Mouse (Mus musculus) stomach, embryonic 16.5 days (tissue): Measurements from ENCODE around the gene Cd164l2. TPM values are rescaled to one million over a fixed set of nuclear protein-coding genes. Genes with fewer than 3 reads are reported as not detected.

ENCODE experiments used
- ATAC-seq: fragments of 200-750 bp; cut with Nextera tagmentation; 2 replicates; pipeline ENCODE4 v1.8.0; 2017; ENCODE audit warnings: moderate number of reproducible peaks, moderate TSS enrichment; ENCODE audit not compliant: insufficient read depth, low FRiP score
- H3K27ac ChIP-seq: fragments of 300-500 bp; sonication (generic); 2 replicates; pipeline ENCODE4 v1.5.1; 2014; ENCODE audit warnings: low read length
- H3K27me3 ChIP-seq: fragments of 300-500 bp; sonication (generic); 2 replicates; pipeline ENCODE4 v1.6.1; 2014; ENCODE audit warnings: low read length, control low read depth, mixed read lengths; ENCODE audit not compliant: control insufficient read depth, insufficient read depth
- H3K36me3 ChIP-seq: fragments of 300-500 bp; sonication (generic); 2 replicates; pipeline ENCODE4 v1.6.1; 2014; ENCODE audit warnings: low read length; ENCODE audit not compliant: control insufficient read depth, insufficient read depth
- H3K4me1 ChIP-seq: fragments of 300-500 bp; sonication (generic); 2 replicates; pipeline ENCODE4 v1.6.1; 2014; ENCODE audit warnings: low read length, control low read depth, mixed read lengths; ENCODE audit not compliant: control insufficient read depth, insufficient read depth
- H3K4me2 ChIP-seq: fragments of 300-500 bp; sonication (generic); 2 replicates; pipeline ENCODE4 v1.6.1; 2014; ENCODE audit warnings: low read depth, low read length, mixed read lengths
- H3K4me3 ChIP-seq: fragments of 300-500 bp; sonication (generic); replicated peaks from 2 replicates; pipeline ENCODE4 v1.5.1; 2014; ENCODE audit warnings: mild to moderate bottlenecking, low read length
- H3K9ac ChIP-seq: fragments of 300-500 bp; sonication (generic); 2 replicates; pipeline ENCODE4 v1.6.1; 2014; ENCODE audit warnings: low read length
- H3K9me3 ChIP-seq: fragments of 300-500 bp; sonication (generic); replicated peaks from 2 replicates; pipeline ENCODE4 v1.6.1; 2016; ENCODE audit warnings: low read length, control low read depth; ENCODE audit not compliant: control insufficient read depth
- WGBS: fragments of 180-500 bp; shearing (Covaris S2); extraction: QIAGEN DNeasy Blood & Tissue Kit; methylation state at CpG from one replicate; pipeline ENCODE4 v1.1.7; 2014; 5-methylcytosine and 5-hydroxymethylcytosine counted together
- polyA plus RNA-seq: library from polyadenylated mRNA; unstranded; fragments of >200 nt; fragmentation: Nextera tagmentation; extraction: Ambion mirVana; gene quantifications from 2 replicates; pipeline ENCODE4 v1.2.1, GENCODE M21; 2015

Gene Cd164l2
- 9.2 and 9.5 TPM in 2 replicates for polyA plus RNA-seq

DNA sequence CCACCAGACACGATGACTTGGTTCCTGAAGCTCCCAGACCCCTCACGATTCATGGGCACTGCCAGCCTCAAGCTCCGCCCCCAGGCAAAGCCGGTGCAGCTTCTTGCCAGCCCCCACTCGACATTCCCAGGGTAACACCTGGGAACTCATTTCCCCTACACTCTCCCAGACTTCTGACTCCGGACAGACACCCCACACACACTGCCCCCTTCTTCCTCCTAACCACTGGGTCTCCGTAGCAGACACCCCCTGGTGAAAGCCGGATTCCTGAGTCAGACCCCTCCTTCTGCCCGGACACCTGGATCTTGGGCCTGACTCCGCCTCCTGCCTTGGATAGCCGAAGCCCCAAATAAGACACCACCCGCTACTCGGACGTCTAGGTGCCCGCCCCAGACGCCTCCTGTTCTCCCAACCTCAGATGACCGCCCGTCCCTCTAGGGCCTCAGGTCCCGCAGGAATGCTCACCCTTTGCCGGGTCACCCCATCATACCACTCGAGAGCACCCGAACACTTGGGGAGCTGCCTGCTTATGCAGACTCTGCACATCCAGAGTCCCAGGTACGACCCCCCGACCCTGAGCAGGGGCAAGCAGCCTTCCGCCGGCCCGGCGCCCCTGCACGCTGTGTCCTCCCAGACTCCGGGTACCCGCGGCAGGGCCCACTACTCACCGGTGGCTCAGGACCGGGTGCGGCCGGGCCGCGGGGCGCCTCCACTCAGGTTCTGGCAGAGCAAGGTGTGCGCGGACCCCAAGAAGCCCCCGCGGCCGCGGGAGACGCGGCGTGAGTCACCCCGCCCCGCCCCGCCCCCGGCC, at the start of gene Cd164l2, which contains the start of gene Gpr3:
Cd164l2 (plus strand) TSS at position 381 of the 811 bp plus-strand sequence.
Gpr3 (minus strand) TSS at position 786 of the 811 bp plus-strand sequence.
- Histone ChIP-seq H3K4me2 (peak within 1 kb of the TSS; percentile 88), H3K27me3 (peaks cover 10% of the 10 kb centered on the region), H3K9ac (peak within 1 kb of the TSS; percentile 66), H3K4me1 (peaks cover 18% of the 10 kb centered on the region), H3K27ac (no peak within 1 kb of the TSS), H3K36me3 (no peaks in the 10 kb centered on the region), H3K4me3 (peak within 1 kb of the TSS; percentile 64), H3K9me3 (no peaks in the 10 kb centered on the region)
- peak; percentile 44 for ATAC-seq
- 3% methylated on average over 51 of the region's 52 CpGs for WGBS

- 76% methylated on average over 6 of the region's 6 CpGs for WGBS
- no peak for ATAC-seq
- Histone ChIP-seq H3K4me2 (no peak overlapping the region), H3K27me3 (no peaks in the 10 kb centered on the region), H3K4me1 (0 out of 2 replicates have a peak, but pooled peaks cover 4% of the 10 kb centered on the region), H3K9me3 (no peaks in the 10 kb centered on the region), H3K4me3 (no peak overlapping the region), H3K36me3 (no peaks in the 10 kb centered on the region), H3K9ac (no peak overlapping the region), H3K27ac (no peak overlapping the region)
These were observed 49.7 kb upstream of the Cd164l2 start for GRCm38 (mm10) chr4:133162196-133162595.

DNA sequence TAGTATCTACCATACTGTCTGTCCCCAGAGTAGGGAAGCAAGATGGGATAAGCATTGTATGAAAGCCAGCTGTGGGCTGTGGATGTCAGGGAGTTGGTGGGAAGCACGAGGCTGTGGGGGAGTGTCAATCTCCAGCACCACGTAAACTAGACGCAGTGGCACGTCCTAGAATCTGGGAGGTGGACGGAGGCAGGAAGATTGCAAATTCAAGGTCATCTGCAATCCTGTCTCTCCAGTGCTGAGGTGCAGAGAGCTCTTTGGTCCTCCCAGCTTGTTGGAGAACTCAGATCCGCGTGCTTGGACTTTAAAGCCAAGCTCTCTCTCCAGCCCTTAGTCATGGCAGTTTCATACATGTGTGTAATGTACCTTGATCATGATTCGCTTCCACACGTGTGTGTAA, 45.2 kb upstream of the Cd164l2 start:
- Histone ChIP-seq H3K9me3 (no peaks in the 10 kb centered on the region), H3K9ac (no peak overlapping the region), H3K27ac (no peak overlapping the region), H3K4me2 (no peak overlapping the region), H3K4me3 (no peak overlapping the region), H3K36me3 (no peaks in the 10 kb centered on the region), H3K4me1 (peaks cover 19% of the 10 kb centered on the region; the same call in 1 of the 2 replicates), H3K27me3 (no peaks in the 10 kb centered on the region)
- no peak for ATAC-seq
- WGBS: 75% methylated on average over 9 of the region's 9 CpGs

DNA sequence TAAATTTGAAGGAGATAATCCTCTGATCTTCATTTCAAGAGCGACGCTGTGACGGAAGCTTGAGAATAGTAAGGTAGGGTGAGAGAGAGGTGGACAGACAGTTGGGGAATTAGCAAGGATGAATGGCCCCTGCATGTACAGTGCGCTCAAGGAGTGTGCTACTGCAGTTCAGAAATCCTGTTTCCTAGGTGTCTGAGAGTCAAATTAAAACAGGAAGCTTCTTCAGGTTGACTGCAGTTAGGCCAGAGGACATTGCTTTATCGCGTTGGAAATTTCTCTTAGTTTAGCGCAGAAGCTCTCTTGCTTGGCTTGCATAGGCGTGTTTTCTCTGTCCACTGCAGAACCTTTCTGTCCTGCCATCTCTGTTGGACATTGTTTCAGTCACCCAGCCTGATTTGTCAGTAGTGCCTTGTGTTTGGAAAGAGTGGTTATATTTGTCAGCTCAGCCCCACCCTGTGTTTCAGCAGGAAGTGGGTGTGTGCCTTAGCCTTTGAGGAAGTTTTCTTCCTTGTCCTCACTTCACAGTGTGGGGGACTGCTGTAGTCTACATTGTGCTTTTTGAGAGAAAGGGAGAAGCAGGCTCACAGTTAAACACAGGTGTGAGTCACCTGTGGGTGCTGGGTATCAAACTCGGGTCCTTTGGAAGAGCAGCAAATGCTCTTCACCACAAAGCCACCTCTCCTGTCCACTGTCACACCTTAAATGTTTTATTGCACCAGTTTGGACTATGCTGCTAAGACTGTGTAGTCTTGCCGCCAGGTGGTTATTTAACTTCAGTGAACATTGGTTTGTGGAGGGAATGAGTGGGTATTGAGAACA, 42.5 kb upstream of the Cd164l2 start:
- peak overlapping the region; percentile 25 for H3K4me2 ChIP-seq
- H3K4me3 ChIP-seq: no peak overlapping the region
- 0 out of 2 replicates have a peak overlapping the region, but pooled peaks have one; percentile 19 for H3K9ac ChIP-seq
- ATAC-seq: peak; percentile 84; the same call in 1 of the 2 replicates
- 64% methylated on average over 10 of the region's 10 CpGs for whole genome bisulfite sequencing
- H3K36me3 ChIP-seq: no peaks in the 10 kb centered on the region
- H3K27me3 ChIP-seq: no peaks in the 10 kb centered on the region
- peak overlapping the region; percentile 80 for H3K27ac ChIP-seq
- peaks cover 30% of the 10 kb centered on the region for H3K4me1 ChIP-seq
- no peaks in the 10 kb centered on the region for H3K9me3 ChIP-seq

DNA sequence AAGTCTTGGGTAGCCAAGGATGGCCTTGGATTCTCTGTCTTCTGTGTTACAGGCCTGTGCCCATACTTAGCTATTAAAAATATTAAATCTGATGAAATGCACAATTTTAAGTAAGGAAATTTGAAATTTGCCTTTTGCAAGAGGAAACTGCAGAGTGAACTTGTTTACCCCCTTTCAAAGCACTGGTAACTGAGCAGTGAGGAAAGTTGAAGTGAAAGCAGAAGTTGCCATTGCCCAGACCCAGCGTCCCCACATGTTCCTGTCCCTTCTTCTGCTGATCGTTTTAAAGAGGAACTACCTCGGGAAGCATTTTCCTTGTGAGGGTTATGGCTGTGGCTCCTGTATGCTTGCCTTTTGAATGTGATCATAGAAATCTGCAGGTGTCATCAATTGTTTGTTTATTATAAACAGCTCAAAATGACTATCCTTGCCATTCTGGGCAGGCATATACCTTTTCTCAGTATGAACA, 41.8 kb upstream of the Cd164l2 start:
- Histone ChIP-seq H3K36me3 (no peaks in the 10 kb centered on the region), H3K4me1 (peaks cover 34% of the 10 kb centered on the region), H3K4me3 (no peak overlapping the region), H3K9me3 (no peaks in the 10 kb centered on the region), H3K9ac (no peak overlapping the region), H3K4me2 (no peak overlapping the region; the same call in 1 of the 2 replicates), H3K27me3 (no peaks in the 10 kb centered on the region), H3K27ac (peak overlapping the region; percentile 80)
- ATAC-seq: no peak
- 72% methylated on average over 3 of the region's 3 CpGs for WGBS

GRCm38 (mm10) chr4:133170616-133171015, 41.3 kb upstream of the Cd164l2 start:
- no peak overlapping the region for H3K4me3 ChIP-seq
- H3K4me2 ChIP-seq: no peak overlapping the region
- no peaks in the 10 kb centered on the region for H3K36me3 ChIP-seq
- H3K27me3 ChIP-seq: no peaks in the 10 kb centered on the region
- peak overlapping the region; percentile 80 for H3K27ac ChIP-seq
- H3K9me3 ChIP-seq: no peaks in the 10 kb centered on the region
- H3K9ac ChIP-seq: no peak overlapping the region
- ATAC-seq: no peak
- peaks cover 39% of the 10 kb centered on the region for H3K4me1 ChIP-seq

GRCm38 (mm10) chr4:133172451-133172850, 39.5 kb upstream of the Cd164l2 start:
- Histone ChIP-seq H3K4me2 (no peak overlapping the region), H3K4me1 (peaks cover 53% of the 10 kb centered on the region), H3K27ac (no peak overlapping the region), H3K27me3 (no peaks in the 10 kb centered on the region), H3K9ac (no peak overlapping the region), H3K36me3 (peaks cover 3% of the 10 kb centered on the region), H3K9me3 (no peaks in the 10 kb centered on the region), H3K4me3 (no peak overlapping the region)
- WGBS: 70% methylated on average over 4 of the region's 4 CpGs
- no peak for ATAC-seq

GRCm38 (mm10) chr4:133174361-133174760, 37.6 kb upstream of the Cd164l2 start:
- no peaks in the 10 kb centered on the region for H3K27me3 ChIP-seq
- H3K27ac ChIP-seq: peak overlapping the region; percentile 82
- H3K4me1 ChIP-seq: peaks cover 56% of the 10 kb centered on the region
- H3K4me2 ChIP-seq: peak overlapping the region; percentile 31
- no peak for ATAC-seq
- peaks cover 3% of the 10 kb centered on the region for H3K36me3 ChIP-seq
- H3K4me3 ChIP-seq: peak overlapping the region; percentile 6; the same call in 1 of the 2 replicates
- no peaks in the 10 kb centered on the region for H3K9me3 ChIP-seq
- WGBS: 34% methylated on average over 4 of the region's 4 CpGs
- H3K9ac ChIP-seq: 0 out of 2 replicates have a peak overlapping the region, but pooled peaks have one; percentile 26
